Mouse (Mus musculus): ENCODE data around the gene Cd9. TPM values are rescaled to one million over a fixed set of nuclear protein-coding genes. Genes with fewer than 3 reads are reported as not detected.
A peak's percentile ranks its signal among the peaks of the same experiment; 100 is the strongest.

Gene Cd9
- polyA plus RNA-seq (2015; fragmentation: Nextera tagmentation; extraction: Ambion mirVana): 57.8 and 63.4 TPM in 2 replicates

DNA sequence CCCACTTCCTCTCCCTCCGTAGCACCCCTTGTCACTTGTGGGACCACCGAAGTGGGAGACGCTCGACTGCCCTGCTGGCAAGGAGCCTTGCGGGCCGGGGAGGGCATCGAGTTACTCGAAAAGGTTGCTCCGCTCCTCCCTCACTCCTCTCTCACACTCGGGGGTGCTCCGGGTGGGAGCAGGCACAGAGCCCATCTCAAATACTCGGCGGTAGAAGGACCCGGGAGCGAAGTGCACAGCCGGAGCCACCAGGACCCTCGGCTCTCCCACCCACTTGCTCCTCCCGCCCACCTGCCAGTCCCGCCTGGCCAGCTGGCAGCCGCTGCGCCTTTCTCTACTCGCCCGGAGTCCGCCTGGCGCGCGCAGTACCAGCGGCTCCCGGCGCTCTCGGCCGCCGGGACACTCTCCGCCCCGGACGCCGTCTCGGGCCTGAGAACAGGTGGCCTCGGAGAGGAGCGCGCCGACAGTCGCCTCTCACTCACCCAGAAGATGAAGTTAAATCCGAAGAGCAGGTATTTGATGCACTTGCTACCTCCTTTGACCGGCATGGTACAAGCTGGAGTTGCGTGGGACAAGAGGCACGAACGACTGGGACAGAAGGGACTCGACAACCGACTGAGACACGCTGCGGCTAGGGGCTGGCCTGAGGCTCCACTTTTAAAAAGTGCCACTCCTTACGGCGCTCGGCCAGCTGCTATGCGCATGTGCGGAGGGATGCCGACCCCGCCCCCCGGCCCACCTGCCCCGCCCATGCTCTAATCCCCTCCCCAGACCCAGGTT, at the start of gene Cd9:
TSS of gene Cd9 (minus strand) at position 700 of the 780 bp plus-strand sequence.
- Histone ChIP-seq H3K4me3 (peak within 1 kb of the TSS; percentile 57), H3K27me3 (peaks cover 44% of the 10 kb centered on the region), H3K9ac (peak within 1 kb of the TSS; percentile 73), H3K9me3 (no peaks in the 10 kb centered on the region), H3K4me1 (replicated peaks) (peaks cover 24% of the 10 kb centered on the region), H3K4me2 (peak within 1 kb of the TSS; percentile 83), H3K27ac (peak within 1 kb of the TSS; percentile 62; the same call in 1 of the 2 replicates), H3K36me3 (no peaks in the 10 kb centered on the region)
- under 1% methylated on average over 61 of the region's 61 CpGs for WGBS
- ATAC-seq (ENCODE audit: low FRiP score): peak; percentile 79

DNA sequence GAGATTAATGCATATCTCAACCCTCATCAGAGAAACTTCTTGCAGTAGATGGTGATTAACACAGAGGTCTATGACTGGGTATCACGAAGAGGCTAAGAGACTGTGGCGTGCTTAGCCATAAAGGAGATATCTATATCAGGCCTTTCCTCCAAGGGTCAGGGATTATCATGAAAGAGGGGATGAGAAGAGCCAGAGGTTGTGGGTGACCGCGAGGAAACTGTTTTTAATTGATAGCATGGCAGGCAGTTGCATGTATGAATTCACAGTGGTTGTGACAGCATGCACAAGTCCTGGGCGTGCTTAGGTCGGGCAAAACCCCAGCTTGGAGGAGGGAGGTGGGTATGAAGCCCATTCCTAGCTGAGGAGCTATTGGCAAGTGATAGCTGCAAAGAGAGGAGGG, 46.7 kb upstream of the Cd9 start:
- Histone ChIP-seq H3K36me3 (no peaks in the 10 kb centered on the region), H3K9ac (no peak overlapping the region), H3K27ac (no peak overlapping the region), H3K4me2 (no peak overlapping the region), H3K4me1 (replicated peaks) (no peaks in the 10 kb centered on the region), H3K27me3 (no peaks in the 10 kb centered on the region), H3K9me3 (no peaks in the 10 kb centered on the region), H3K4me3 (no peak overlapping the region)
- WGBS: 85% methylated on average over 6 of the region's 6 CpGs
- no peak for ATAC-seq (ENCODE audit: low FRiP score)

DNA sequence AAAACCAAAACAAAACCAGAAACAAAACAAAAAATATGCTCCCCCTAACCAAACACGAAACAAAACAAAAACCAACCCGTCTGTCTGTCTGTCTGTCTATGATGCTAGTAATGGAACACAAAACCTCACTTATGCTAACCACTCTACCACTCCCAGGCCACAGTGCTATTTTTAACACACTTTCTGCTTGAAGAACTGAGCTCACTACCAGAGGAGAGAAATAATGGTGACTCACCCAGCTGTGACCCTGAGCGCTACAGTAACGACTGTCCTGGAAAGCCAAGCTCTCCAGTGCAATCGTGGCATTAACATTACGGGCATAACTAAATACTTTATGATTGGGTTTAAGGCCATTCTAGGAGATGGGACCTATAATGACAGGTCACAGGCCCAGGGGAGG, 46.2 kb upstream of the Cd9 start:
- H3K27me3 ChIP-seq: no peaks in the 10 kb centered on the region
- no peaks in the 10 kb centered on the region for H3K9me3 ChIP-seq
- no peaks in the 10 kb centered on the region for H3K4me1 ChIP-seq (replicated peaks)
- H3K36me3 ChIP-seq: no peaks in the 10 kb centered on the region
- H3K4me2 ChIP-seq: no peak overlapping the region
- H3K9ac ChIP-seq: no peak overlapping the region
- ATAC-seq (ENCODE audit: low FRiP score): no peak
- H3K27ac ChIP-seq: no peak overlapping the region
- H3K4me3 ChIP-seq: no peak overlapping the region
- 93% methylated on average over 6 of the region's 6 CpGs for WGBS

- 89% methylated on average over 10 of the region's 10 CpGs for WGBS
- no peak overlapping the region for H3K4me2 ChIP-seq
- H3K27ac ChIP-seq: no peak overlapping the region
- no peaks in the 10 kb centered on the region for H3K36me3 ChIP-seq
- no peak for ATAC-seq (ENCODE audit: low FRiP score)
- H3K4me1 ChIP-seq (replicated peaks): no peaks in the 10 kb centered on the region
- H3K9ac ChIP-seq: no peak overlapping the region
- no peaks in the 10 kb centered on the region for H3K9me3 ChIP-seq
- H3K27me3 ChIP-seq: no peaks in the 10 kb centered on the region
- H3K4me3 ChIP-seq: no peak overlapping the region
These were observed 45.6 kb upstream of the Cd9 start for GRCm38 (mm10) chr6:125540199-125540598.

GRCm38 (mm10) chr6:125539423-125539822, 44.8 kb upstream of the Cd9 start:
- WGBS: 76% methylated on average over 8 of the region's 8 CpGs
- Histone ChIP-seq H3K36me3 (no peaks in the 10 kb centered on the region), H3K27me3 (no peaks in the 10 kb centered on the region), H3K9ac (no peak overlapping the region), H3K4me1 (replicated peaks) (no peaks in the 10 kb centered on the region), H3K4me2 (no peak overlapping the region), H3K9me3 (no peaks in the 10 kb centered on the region), H3K4me3 (no peak overlapping the region), H3K27ac (no peak overlapping the region)
- no peak for ATAC-seq (ENCODE audit: low FRiP score)

DNA sequence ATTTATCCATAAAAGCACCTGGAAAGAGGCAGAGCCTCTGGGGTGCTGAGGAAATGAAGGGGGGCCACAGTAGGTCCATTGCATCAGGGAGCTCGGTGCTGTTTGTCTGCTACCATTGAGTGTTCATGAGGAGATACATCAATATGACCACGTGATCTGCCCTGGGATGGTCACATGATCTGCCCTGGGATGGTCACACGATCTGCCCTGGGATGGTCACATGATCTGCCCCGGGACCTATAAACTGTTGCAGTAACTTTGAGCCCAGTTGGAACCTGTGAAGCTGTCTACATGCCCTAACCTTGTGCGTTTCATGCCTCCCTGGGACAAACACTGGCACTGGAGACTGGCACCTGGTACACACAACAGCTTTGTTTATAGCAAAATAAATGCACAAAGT, 43.9 kb upstream of the Cd9 start:
- Histone ChIP-seq H3K9ac (no peak overlapping the region), H3K9me3 (no peaks in the 10 kb centered on the region), H3K27ac (no peak overlapping the region), H3K4me1 (replicated peaks) (no peaks in the 10 kb centered on the region), H3K27me3 (no peaks in the 10 kb centered on the region), H3K36me3 (no peaks in the 10 kb centered on the region), H3K4me2 (no peak overlapping the region), H3K4me3 (no peak overlapping the region)
- ATAC-seq (ENCODE audit: low FRiP score): no peak
- 84% methylated on average over 5 of the region's 5 CpGs for WGBS

- 74% methylated on average over 5 of the region's 5 CpGs for WGBS
- Histone ChIP-seq H3K36me3 (no peaks in the 10 kb centered on the region), H3K27me3 (no peaks in the 10 kb centered on the region), H3K4me2 (no peak overlapping the region), H3K4me3 (no peak overlapping the region), H3K9me3 (no peaks in the 10 kb centered on the region), H3K27ac (no peak overlapping the region), H3K4me1 (replicated peaks) (no peaks in the 10 kb centered on the region), H3K9ac (no peak overlapping the region)
- no peak for ATAC-seq (ENCODE audit: low FRiP score)
These were observed 40.4 kb upstream of the Cd9 start for GRCm38 (mm10) chr6:125534990-125535389.

- H3K9ac ChIP-seq: no peak overlapping the region
- 90% methylated on average over 11 of the region's 11 CpGs for WGBS
- no peak overlapping the region for H3K4me2 ChIP-seq
- ATAC-seq (ENCODE audit: low FRiP score): no peak
- no peaks in the 10 kb centered on the region for H3K9me3 ChIP-seq
- H3K27me3 ChIP-seq: no peaks in the 10 kb centered on the region
- H3K4me3 ChIP-seq: no peak overlapping the region
- H3K27ac ChIP-seq: no peak overlapping the region
- no peaks in the 10 kb centered on the region for H3K36me3 ChIP-seq
- no peaks in the 10 kb centered on the region for H3K4me1 ChIP-seq (replicated peaks)
These were observed 38.6 kb upstream of the Cd9 start for GRCm38 (mm10) chr6:125533104-125533650.

DNA sequence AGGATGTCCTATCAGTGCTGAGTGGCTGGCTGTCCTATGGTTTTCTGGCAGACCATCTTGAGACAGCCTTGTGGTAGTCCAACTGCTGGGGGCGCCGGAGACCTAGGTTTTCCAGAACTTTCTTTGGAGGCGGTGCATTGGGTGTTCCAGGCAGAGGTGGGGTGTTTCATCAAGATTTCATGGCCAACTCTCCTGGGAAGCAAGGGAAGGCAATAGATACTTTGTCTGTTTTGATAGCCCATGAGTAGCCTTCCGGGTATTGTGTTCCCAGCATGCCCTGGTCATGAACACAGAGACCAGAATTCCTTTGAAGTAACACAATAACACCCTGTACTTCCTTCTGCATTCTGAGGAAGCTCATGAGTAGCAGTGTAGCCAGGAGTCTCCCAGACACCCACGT, 34.9 kb upstream of the Cd9 start:
- Histone ChIP-seq H3K27ac (no peak overlapping the region), H3K27me3 (no peaks in the 10 kb centered on the region), H3K9me3 (no peaks in the 10 kb centered on the region), H3K36me3 (no peaks in the 10 kb centered on the region), H3K4me2 (no peak overlapping the region), H3K4me1 (replicated peaks) (no peaks in the 10 kb centered on the region), H3K4me3 (no peak overlapping the region), H3K9ac (no peak overlapping the region)
- ATAC-seq (ENCODE audit: low FRiP score): no peak
- WGBS: 92% methylated on average over 5 of the region's 5 CpGs

DNA sequence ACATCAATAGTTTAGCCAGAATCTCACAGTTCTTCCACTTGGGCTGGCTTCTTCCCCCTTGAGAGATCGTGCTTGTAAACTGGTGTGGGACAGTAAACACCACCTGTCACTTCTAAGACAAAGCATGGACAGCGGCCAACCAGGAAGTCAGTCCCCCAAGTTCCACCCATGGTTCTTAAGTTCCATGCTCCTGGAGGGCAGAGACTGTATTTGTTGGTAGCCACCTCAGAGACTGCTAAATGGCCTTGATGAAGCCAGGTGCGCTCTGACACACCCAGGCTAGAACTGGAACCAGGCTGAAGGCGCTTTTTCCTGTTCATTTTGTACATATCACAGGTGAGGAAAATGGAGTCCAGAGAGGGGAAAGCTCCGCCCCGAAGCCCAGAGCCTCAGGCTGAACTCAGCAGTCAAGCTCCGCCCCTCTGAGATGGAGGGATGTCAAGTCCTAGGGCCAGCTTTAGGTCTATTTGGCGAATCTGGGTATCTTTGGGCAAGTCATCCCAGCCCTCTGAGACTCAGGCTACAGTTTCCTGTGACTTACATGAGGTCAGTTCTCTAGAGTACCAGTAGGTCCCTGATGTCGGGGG, 34.1 kb upstream of the Cd9 start:
- WGBS: 90% methylated on average over 9 of the region's 9 CpGs
- H3K27ac ChIP-seq: no peak overlapping the region
- H3K4me1 ChIP-seq (replicated peaks): no peaks in the 10 kb centered on the region
- H3K9me3 ChIP-seq: no peaks in the 10 kb centered on the region
- H3K4me2 ChIP-seq: no peak overlapping the region
- H3K36me3 ChIP-seq: no peaks in the 10 kb centered on the region
- no peak overlapping the region for H3K9ac ChIP-seq
- no peak overlapping the region for H3K4me3 ChIP-seq
- ATAC-seq (ENCODE audit: low FRiP score): no peak
- no peaks in the 10 kb centered on the region for H3K27me3 ChIP-seq

DNA sequence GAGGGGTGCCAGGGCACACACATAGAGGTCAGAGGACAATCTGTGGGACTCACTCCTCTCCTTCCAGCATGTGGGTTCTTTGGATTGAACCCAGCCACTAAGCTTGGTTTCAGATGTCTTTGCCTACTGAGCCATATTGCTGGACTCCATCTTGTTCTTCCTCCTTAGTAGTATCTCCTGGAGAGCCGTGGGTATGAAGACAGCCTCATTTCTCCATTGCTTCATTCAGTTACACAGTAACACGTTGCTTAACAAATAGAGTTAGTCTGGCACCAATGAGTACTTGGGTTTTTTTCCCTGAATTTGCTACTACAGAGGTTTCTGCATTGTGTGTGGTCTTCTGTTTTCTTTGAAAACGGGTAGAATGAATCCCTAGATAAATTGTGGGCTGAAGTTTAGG, 31.5 kb upstream of the Cd9 start:
- Histone ChIP-seq H3K27me3 (no peaks in the 10 kb centered on the region), H3K4me1 (replicated peaks) (no peaks in the 10 kb centered on the region), H3K27ac (no peak overlapping the region), H3K4me3 (no peak overlapping the region), H3K9ac (no peak overlapping the region), H3K36me3 (no peaks in the 10 kb centered on the region), H3K4me2 (no peak overlapping the region), H3K9me3 (no peaks in the 10 kb centered on the region)
- no peak for ATAC-seq (ENCODE audit: low FRiP score)
- 68% methylated on average over 3 of the region's 3 CpGs for WGBS

DNA sequence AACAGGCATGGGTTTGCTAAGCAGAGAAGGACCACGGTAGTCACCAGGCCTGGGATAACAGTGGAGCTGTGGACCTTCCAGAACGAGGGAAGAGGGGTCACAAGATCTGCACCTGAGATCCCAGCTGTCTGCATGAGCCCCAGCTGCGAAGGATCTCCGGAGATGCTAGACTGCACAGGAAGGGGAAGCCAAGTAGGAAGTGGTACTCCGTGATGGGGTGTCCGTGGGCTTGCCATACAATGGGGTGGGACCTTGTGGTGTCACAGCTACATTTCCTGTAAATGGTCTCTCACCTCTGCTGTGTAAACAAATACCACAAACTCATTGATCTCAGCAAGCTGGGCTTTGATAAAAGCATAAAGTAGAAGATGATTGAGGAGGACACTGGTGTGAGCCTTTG, 29.4 kb upstream of the Cd9 start:
- WGBS: 90% methylated on average over 6 of the region's 6 CpGs
- H3K27ac ChIP-seq: no peak overlapping the region
- no peaks in the 10 kb centered on the region for H3K4me1 ChIP-seq (replicated peaks)
- H3K9me3 ChIP-seq: no peaks in the 10 kb centered on the region
- no peaks in the 10 kb centered on the region for H3K27me3 ChIP-seq
- H3K36me3 ChIP-seq: no peaks in the 10 kb centered on the region
- H3K4me3 ChIP-seq: no peak overlapping the region
- no peak overlapping the region for H3K4me2 ChIP-seq
- no peak for ATAC-seq (ENCODE audit: low FRiP score)
- no peak overlapping the region for H3K9ac ChIP-seq

All from hindbrain, embryonic 13.5 days (tissue).